Mouse (Mus musculus): ENCODE measurements at regions not wholly inside any gene's neighbourhood (a gene's known extent, or its start where the extent isn't known, plus 50 kb on each side); places are given as distances from the start of the nearest gene placed in this dataset.

- H3K4me1 ChIP-seq (ENCODE audit: control insufficient read depth, insufficient read depth, insufficient read length, low read length) = no peaks in the 10 kb centered on the region
- H3K4me3 ChIP-seq (ENCODE audit: low read depth, low read length) = no peak overlapping the region
- no peaks in the 10 kb centered on the region for H3K27me3 ChIP-seq (ENCODE audit: control insufficient read depth, insufficient read depth, low read length)
- no peak overlapping the region for H3K27ac ChIP-seq (ENCODE audit: insufficient read depth, low read depth, low read length)
- 80% methylated on average over 8 of the region's 8 CpGs for WGBS
- TF ChIP-seq POLR2A (IDR thresholded peaks at IDR 0.05; ENCODE audit: low read depth, low read length) = no peak
- no peak for TF ChIP-seq CTCF (IDR thresholded peaks at IDR 0.05; ENCODE audit: extremely low read depth, insufficient read length, insufficient replicate concordance, low read depth, low read length)
- H3K36me3 ChIP-seq (ENCODE audit: control insufficient read depth, insufficient read depth, low read length) = no peaks in the 10 kb centered on the region
Measured at GRCm38 (mm10) chr4:93676403-93677039, 341.2 kb upstream of the Tusc1 start.

GRCm38 (mm10) chr4:93675739-93676402 is 340.6 kb upstream of the Tusc1 start:
- Histone ChIP-seq H3K27ac (ENCODE audit: insufficient read depth, low read depth, low read length) (no peak overlapping the region), H3K4me1 (ENCODE audit: control insufficient read depth, insufficient read depth, insufficient read length, low read length) (no peaks in the 10 kb centered on the region), H3K27me3 (ENCODE audit: control insufficient read depth, insufficient read depth, low read length) (no peaks in the 10 kb centered on the region), H3K4me3 (ENCODE audit: low read depth, low read length) (no peak overlapping the region), H3K36me3 (ENCODE audit: control insufficient read depth, insufficient read depth, low read length) (no peaks in the 10 kb centered on the region)
- TF ChIP-seq CTCF (IDR thresholded peaks at IDR 0.05; ENCODE audit: extremely low read depth, insufficient read length, insufficient replicate concordance, low read depth, low read length) (no peak), POLR2A (IDR thresholded peaks at IDR 0.05; ENCODE audit: low read depth, low read length) (no peak)
- WGBS = 75% methylated on average over 6 of the region's 6 CpGs

GRCm38 (mm10) chr4:93669050-93669449 is 333.7 kb upstream of the Tusc1 start:
- Histone ChIP-seq H3K4me3 (ENCODE audit: low read depth, low read length) (no peak overlapping the region), H3K36me3 (ENCODE audit: control insufficient read depth, insufficient read depth, low read length) (no peaks in the 10 kb centered on the region), H3K4me1 (ENCODE audit: control insufficient read depth, insufficient read depth, insufficient read length, low read length) (no peaks in the 10 kb centered on the region), H3K27ac (ENCODE audit: insufficient read depth, low read depth, low read length) (no peak overlapping the region), H3K27me3 (ENCODE audit: control insufficient read depth, insufficient read depth, low read length) (no peaks in the 10 kb centered on the region)
- TF ChIP-seq CTCF (IDR thresholded peaks at IDR 0.05; ENCODE audit: extremely low read depth, insufficient read length, insufficient replicate concordance, low read depth, low read length) (no peak), POLR2A (IDR thresholded peaks at IDR 0.05; ENCODE audit: low read depth, low read length) (no peak)

GRCm38 (mm10) chr4:93664293-93664692 is 329.0 kb upstream of the Tusc1 start:
- no peaks in the 10 kb centered on the region for H3K36me3 ChIP-seq (ENCODE audit: control insufficient read depth, insufficient read depth, low read length)
- H3K27me3 ChIP-seq (ENCODE audit: control insufficient read depth, insufficient read depth, low read length) = no peaks in the 10 kb centered on the region
- 48% methylated on average over 1 of the region's 1 CpGs for WGBS
- no peaks in the 10 kb centered on the region for H3K4me1 ChIP-seq (ENCODE audit: control insufficient read depth, insufficient read depth, insufficient read length, low read length)
- no peak overlapping the region for H3K4me3 ChIP-seq (ENCODE audit: low read depth, low read length)
- no peak overlapping the region for H3K27ac ChIP-seq (ENCODE audit: insufficient read depth, low read depth, low read length)
- TF ChIP-seq CTCF (IDR thresholded peaks at IDR 0.05; ENCODE audit: extremely low read depth, insufficient read length, insufficient replicate concordance, low read depth, low read length) (no peak), POLR2A (IDR thresholded peaks at IDR 0.05; ENCODE audit: low read depth, low read length) (no peak)

GRCm38 (mm10) chr4:93638207-93638606 is 302.9 kb upstream of the Tusc1 start:
- WGBS = 90% methylated on average over 1 of the region's 1 CpGs
- no peak overlapping the region for H3K4me3 ChIP-seq (ENCODE audit: low read depth, low read length)
- no peaks in the 10 kb centered on the region for H3K36me3 ChIP-seq (ENCODE audit: control insufficient read depth, insufficient read depth, low read length)
- H3K27me3 ChIP-seq (ENCODE audit: control insufficient read depth, insufficient read depth, low read length) = no peaks in the 10 kb centered on the region
- TF ChIP-seq POLR2A (IDR thresholded peaks at IDR 0.05; ENCODE audit: low read depth, low read length) = no peak
- TF ChIP-seq CTCF (IDR thresholded peaks at IDR 0.05; ENCODE audit: extremely low read depth, insufficient read length, insufficient replicate concordance, low read depth, low read length) = no peak
- H3K27ac ChIP-seq (ENCODE audit: insufficient read depth, low read depth, low read length) = no peak overlapping the region
- no peaks in the 10 kb centered on the region for H3K4me1 ChIP-seq (ENCODE audit: control insufficient read depth, insufficient read depth, insufficient read length, low read length)

- Histone ChIP-seq H3K27me3 (ENCODE audit: control insufficient read depth, insufficient read depth, low read length) (no peaks in the 10 kb centered on the region), H3K4me1 (ENCODE audit: control insufficient read depth, insufficient read depth, insufficient read length, low read length) (no peaks in the 10 kb centered on the region), H3K36me3 (ENCODE audit: control insufficient read depth, insufficient read depth, low read length) (no peaks in the 10 kb centered on the region), H3K27ac (ENCODE audit: insufficient read depth, low read depth, low read length) (no peak overlapping the region), H3K4me3 (ENCODE audit: low read depth, low read length) (no peak overlapping the region)
- WGBS = 93% methylated on average over 1 of the region's 1 CpGs
- TF ChIP-seq POLR2A (IDR thresholded peaks at IDR 0.05; ENCODE audit: low read depth, low read length) = no peak
- TF ChIP-seq CTCF (IDR thresholded peaks at IDR 0.05; ENCODE audit: extremely low read depth, insufficient read length, insufficient replicate concordance, low read depth, low read length) = no peak
Measured at GRCm38 (mm10) chr4:93598474-93598873, 263.2 kb upstream of the Tusc1 start.

- no peaks in the 10 kb centered on the region for H3K36me3 ChIP-seq (ENCODE audit: control insufficient read depth, insufficient read depth, low read length)
- no peak for TF ChIP-seq POLR2A (IDR thresholded peaks at IDR 0.05; ENCODE audit: low read depth, low read length)
- no peak for TF ChIP-seq CTCF (IDR thresholded peaks at IDR 0.05; ENCODE audit: extremely low read depth, insufficient read length, insufficient replicate concordance, low read depth, low read length)
- H3K4me3 ChIP-seq (ENCODE audit: low read depth, low read length) = no peak overlapping the region
- no peaks in the 10 kb centered on the region for H3K4me1 ChIP-seq (ENCODE audit: control insufficient read depth, insufficient read depth, insufficient read length, low read length)
- H3K27me3 ChIP-seq (ENCODE audit: control insufficient read depth, insufficient read depth, low read length) = no peaks in the 10 kb centered on the region
- no peak overlapping the region for H3K27ac ChIP-seq (ENCODE audit: insufficient read depth, low read depth, low read length)
- 81% methylated on average over 1 of the region's 1 CpGs for WGBS
Measured at GRCm38 (mm10) chr4:93584328-93584727, 249.0 kb upstream of the Tusc1 start.
